Mouse (Mus musculus): ENCODE data around the gene Tmeff1.

DNA sequence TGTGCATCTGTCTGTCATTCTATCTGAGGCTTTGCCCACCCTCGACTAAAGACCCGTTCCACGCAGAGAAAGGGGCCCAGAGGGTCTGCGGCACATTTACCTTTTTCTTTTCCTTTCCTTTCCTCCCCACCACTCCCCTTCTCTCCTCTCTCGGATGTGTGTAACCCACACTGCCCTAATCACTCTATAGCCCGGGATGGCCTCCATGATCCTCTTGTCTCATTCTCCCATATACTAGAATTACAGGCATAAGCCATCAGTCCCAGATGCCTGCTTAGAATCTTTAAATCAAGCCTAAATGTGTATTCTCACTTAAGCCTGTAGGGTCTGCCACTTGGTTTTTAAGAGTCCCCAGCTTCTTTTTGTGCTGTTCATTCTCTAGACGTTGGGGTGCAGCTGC, 8.6 kb upstream of the Tmeff1 start:
- no peak for TF ChIP-seq CTCF (IDR thresholded peaks at IDR 0.05; ENCODE audit: low read depth)
- TF ChIP-seq EP300 (IDR thresholded peaks at IDR 0.05; ENCODE audit: low read depth), result no peak
